Mouse (Mus musculus) MEL-GATA-1-ER (cell line): ENCODE results near the gene Ahnak.
"Not testable (repeated sequence)": the region's sequence is repeated elsewhere in the genome, so short reads cannot be mapped to it uniquely, and the experiment has no call there.

Experiments used
- DNase-seq: peaks from one replicate; pipeline ENCODE4 v3.0.0-alpha.2; 2012; ENCODE audit warnings: low read depth; ENCODE audit errors: extremely low read depth

Gene Ahnak

DNA sequence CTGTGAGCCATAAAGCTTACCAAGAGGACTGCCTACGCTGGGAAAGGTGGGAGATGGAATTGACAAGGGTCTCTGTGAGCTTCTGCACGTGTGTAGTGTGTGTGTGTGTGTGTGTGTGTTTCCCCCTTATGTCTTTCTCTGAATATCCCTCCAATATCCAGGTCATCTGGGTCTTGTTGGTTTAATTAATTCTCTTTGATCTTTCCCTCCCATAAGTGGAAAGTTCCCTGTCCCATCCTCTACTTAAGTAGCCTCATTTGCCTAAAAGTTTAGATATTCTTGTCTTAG is 4.5 kb downstream of the Ahnak start:
- DNase-seq: no peak

DNA sequence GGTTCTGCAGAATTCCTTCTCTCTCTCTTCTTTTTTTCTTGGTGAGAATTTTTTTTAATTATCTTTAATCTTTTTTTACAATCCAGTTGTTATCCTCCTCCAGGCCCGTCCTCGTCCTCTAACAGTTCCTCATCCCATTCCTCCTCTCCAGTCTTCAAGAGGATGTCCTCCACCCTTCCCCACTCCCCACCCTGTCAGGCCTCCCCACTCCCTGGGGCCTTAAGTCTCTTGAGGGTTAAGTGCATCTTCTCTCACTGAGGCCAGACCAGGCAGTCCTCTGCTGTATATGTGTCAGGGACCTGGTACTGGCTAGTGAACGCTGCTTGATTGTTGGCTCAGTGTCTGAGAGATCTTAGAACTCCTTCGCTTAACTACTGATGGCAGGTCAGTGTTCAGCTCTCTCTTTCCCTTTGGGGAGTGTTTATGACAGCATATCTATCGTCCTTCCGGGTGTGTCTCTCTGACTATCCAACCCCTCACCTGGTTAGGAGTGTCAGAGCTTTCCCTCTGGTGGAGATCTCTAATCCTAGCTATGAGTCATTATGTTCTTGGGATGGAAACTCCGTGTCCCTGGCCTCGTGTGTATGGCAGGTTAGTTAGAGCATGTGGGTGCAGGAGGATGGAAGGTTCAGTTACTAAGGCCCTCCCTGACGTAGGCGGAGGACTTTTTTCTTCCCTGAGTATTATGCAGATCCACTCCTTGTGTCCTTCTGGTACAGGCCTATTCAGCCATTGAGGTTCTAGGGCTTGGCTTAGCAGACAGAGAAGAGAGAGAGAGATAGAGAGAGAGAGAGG is 5.9 kb downstream of the Ahnak start:
- DNase-seq: no peak

DNA sequence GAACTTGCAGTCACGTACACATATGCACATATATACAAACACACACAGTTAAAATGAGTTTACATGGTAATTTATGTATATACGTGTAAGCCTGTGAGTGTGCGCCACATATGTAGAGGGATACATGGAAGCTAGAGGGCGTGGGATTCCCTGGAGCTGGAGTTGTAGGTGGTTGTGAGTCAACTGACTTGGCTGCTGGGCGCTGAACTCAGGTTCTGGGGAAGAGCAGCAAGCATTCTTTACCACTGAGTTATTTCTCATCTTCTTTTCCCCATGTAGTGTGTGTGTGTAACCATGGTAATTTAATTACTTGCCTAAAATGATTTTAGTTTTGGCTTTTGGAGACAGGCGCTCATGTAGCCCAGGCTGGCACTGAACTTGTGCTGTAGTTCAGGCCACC is 7.5 kb downstream of the Ahnak start:
- DNase-seq: no peak

DNA sequence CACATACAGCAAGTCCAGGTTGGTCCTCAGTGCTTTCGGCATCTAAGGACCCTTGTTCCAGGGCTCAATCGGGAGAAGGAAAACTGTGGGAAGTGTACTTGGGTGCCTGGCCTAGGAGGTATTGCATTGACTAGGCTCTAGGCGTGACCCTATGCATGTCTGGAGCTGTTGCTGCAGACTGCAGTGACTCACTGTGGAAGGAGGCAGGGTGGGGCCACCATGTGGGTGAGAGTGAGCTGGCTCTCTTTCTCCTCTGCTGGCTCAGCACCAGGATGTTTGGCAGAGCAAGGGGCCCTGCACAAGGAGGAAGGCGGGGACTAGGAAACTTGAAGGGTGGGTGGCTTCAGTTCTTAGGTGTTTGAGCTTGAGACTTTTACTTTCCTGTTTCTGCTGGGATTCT is 8.5 kb downstream of the Ahnak start:
- no peak for DNase-seq

DNA sequence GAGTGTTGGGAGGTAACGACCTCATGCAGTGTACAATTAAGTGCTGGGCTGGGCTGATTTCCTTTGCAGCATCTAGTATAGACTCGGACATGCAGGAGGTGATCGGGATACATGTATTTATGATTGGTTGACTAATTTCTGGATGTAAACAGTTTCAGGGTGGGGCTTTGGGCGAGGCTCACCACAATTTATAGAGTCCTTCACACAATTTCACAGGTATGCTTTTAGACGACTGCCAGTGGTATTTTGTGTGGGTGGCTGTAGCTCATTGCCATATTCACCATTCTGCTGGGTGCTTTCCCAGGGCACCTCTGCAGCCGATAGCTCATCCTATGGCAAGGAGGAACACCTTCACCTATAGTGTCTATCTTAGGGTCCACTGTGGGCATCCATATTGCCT is 9.5 kb downstream of the Ahnak start:
- no peak for DNase-seq

DNA sequence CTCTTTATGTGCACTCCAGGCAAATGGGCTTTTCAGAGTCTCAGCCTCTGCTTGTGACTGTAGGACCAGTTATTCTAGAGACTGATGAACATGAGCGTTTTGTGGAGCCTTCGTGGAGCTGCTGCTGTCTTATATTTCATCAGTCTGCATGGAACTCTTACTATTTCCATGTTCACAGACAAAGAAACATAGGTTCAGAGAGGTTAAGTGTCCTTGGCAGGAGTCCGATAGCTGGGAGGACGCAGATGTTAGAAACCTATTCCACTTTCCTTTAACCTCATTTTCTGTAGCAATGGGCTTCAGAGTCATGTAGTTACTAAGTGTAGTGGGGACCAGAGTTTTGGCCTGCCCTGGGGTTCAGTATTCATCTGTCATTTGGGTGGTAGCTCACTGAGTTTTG is 10.1 kb downstream of the Ahnak start:
- DNase-seq: no peak

DNA sequence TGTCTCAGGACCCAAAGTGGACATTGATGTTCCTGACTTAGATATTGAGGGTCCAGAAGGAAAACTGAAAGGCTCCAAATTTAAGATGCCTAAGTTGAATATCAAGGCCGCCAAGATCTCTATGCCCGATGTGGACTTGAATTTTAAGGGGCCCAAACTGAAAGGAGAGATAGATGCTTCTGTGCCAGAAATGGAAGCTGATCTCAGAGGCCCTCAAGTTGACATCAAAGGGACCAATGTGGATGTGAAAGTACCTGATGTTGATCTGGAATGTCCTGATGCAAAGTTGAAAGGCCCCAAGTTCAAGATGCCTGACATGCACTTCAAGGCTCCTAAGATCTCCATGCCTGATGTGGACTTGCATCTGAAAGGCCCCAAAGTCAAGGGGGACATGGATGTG is 17.8 kb downstream of the Ahnak start:
- not testable (repeated sequence) for DNase-seq

DNA sequence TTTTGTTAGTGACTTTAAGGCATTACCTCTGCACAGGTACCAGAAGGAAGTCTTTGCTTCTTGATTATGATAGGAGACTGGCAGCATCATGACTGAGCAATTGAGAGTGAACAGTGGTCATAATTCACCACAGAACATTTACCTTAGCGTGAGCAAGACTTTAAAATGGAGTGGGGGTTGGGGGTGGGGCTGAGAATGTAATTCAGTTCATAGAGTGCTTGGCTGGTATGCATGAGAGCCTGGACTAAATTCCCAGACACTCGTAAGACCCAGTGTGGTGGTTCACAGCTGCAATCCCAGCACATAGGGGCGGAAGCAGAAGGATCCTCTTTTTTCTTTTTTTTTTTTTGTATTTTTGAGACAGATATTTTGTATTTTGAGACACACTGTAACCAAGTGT is 30.2 kb downstream of the Ahnak start:
- DNase-seq: no peak

DNA sequence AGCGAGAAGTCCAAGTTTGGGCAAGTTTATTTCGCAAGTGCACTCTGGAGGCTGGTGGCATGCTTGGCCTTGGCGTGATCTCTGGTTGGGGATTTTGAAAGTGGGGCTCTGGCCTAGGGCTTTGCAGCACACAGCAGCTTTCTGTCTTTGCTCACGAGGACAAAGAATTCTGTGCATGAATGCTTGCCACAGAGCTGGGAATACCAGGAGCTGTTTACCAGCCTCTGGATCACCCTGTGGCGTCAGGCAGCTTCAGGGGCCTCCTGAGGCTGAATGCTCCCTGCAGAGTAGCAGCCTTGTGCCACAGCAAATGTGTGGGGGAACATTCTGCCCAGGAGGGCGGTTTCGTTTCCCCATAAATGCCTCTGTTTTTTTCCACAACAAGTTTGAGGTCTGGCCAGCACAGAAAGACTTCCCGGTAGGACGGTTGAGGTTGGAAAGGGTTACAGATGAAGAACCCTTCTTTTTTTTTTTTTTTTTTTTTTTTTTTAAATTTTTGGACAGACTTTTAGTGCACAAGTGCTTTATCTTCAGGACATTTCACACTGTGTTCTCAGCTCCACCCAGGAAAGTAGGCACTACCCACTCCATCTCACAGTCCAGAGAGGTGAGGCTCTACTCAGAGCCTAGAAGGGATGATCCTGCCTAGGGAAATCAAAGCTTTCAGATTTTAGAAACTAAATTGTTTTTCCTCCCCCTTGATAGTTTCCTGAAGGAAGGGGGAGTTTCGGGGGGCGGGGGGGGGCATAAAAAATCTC is 34.1 kb downstream of the Ahnak start:
- no peak for DNase-seq

DNA sequence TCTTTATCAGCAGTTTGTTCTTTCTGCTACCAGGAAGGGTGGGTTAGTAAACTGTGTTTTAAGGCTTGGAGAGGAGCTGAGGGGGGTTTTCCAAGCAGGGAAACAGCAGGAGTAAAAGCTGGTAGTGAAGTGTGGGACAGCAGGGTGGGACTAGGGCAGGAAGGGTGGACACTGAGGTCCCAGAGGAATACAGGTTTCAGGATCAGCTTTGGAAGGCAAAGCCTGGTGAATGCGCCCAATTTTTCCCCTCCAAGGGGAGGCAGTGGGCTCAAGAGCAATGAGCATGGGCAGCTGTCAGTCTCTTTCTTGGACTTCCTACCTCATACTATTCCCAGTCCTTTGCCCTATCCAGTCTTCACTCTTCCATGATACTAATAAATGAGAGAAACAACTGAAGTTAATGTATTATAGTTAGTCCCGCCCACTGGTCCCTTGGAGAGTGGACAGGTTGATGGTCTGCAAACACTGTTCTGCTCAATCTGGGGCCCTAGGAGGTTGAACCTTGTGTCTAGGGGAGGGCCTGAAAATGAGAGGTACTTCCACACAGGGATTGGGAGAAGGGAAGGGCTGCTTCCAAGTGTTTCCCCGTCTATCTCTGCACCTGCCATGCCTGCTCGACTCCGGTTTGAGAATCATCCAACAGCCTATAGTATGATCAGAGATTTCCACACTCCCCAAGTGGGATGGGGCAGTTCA is 36.6 kb downstream of the Ahnak start:
- DNase-seq: no peak

DNA sequence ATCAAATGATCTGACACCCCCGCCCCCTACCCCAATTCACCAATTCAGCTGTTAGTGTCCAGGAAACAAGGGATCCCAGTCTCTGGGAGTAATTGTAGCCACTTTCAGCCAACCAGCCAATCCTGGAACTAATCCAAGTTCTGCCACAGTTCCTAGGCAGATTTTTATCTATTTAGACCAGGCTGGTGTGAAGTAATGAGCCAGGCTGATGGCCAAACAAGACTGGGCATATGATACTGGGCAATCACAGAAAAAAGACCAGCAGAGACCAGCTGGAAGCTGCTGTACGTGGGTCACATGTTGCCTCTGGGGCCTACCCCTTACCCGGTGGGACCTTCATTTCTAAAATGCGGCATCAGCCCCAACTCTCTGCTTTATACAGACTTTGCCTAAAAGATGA is 37.5 kb downstream of the Ahnak start:
- DNase-seq: no peak

DNA sequence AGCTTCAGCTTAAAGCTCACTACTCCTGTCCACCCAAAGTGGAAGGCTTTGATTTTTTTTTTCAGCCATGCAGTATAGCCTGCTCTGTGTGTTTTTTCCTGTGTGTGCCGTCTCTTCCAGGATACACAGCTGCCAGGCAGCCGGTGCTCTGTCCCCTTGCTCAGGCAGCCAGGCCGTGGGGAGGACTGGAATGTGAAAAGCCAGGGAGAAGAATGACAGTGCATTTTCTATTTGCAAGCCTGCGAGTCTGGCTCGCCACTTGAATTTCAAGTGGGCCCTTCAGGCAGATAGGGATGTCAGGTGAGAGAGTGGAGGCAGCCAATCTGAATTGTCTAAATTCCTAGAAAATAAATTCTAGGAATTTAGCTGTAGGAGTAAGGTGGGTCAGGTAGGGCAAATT is 38.7 kb downstream of the Ahnak start:
- no peak for DNase-seq

DNA sequence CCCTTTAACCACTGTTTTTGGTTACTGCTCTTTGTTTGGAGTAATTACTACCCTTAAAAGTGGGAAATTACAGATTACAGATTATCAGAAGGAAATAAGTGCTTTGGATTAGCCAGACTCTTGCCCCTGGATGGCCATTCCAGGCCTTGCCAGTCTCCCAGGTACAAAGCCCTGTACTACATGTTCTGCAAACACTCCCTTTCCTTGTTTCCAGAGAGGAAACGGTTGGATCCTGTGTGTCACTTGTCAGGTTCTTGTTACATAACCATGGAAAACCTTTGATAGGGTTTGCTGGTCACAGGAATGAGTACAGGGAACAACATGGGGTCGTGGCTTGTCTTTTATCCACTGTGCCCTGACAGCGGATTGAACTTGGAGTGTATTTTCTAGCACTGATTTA is 39.3 kb downstream of the Ahnak start:
- DNase-seq: no peak

DNA sequence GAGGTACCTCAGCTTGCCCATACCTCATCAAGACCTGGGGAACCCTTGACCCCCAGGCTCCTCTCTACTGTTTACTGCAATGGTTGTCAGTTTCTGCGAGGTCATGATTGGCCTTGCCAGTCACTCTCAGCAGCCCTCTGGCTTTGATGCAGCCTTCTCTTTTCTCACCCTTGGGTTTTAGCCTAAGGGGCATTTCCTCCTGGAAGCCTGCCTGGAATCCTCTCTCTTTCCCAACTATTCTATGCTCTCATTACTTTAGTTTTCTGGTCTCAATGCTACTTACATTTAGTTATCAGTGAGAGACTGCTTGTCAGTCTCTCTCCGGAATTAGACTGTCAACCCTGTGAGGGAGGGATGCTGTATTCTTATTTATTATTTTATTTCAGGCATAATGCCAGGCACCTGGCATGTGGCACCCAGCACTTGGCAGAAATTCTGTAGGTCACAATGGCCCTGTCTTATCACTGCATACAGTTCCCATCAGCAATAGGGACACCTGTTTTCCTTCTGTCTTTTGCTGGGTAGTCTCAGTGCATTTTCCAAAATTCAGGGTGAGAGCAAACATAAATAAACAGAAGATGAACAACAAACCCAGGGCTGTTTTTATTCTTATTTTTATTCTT is 40.7 kb downstream of the Ahnak start:
- DNase-seq: no peak

DNA sequence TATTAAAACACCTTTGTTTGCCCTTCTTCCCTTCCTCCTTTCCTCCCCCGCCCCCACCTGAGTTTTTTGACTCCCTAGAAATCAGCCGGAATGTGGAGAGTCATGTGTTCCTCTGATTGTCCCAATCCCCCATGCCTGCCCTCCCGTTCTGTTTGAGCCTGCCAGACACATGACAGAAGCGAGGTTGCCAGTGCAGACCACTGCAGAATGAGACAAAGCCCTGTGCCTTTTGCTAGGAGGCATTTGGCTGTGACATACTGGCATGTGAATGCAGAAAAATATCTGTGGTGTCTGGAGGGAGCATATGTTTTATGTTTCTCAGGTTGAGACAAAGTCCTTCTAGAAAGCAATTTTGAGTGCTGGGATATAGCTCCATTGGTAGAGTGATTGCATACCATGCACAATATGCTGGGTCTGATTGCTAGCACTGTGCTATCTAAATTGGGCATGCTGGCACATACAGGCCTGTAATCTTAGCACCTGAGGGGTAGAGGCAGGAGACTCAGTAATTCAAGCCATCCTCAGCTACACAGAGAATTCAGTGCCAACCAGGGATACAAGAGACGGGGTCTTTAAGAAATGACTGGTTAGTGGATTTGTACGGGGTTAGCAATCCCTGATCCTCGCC is 43.5 kb downstream of the Ahnak start:
- DNase-seq: no peak

DNA sequence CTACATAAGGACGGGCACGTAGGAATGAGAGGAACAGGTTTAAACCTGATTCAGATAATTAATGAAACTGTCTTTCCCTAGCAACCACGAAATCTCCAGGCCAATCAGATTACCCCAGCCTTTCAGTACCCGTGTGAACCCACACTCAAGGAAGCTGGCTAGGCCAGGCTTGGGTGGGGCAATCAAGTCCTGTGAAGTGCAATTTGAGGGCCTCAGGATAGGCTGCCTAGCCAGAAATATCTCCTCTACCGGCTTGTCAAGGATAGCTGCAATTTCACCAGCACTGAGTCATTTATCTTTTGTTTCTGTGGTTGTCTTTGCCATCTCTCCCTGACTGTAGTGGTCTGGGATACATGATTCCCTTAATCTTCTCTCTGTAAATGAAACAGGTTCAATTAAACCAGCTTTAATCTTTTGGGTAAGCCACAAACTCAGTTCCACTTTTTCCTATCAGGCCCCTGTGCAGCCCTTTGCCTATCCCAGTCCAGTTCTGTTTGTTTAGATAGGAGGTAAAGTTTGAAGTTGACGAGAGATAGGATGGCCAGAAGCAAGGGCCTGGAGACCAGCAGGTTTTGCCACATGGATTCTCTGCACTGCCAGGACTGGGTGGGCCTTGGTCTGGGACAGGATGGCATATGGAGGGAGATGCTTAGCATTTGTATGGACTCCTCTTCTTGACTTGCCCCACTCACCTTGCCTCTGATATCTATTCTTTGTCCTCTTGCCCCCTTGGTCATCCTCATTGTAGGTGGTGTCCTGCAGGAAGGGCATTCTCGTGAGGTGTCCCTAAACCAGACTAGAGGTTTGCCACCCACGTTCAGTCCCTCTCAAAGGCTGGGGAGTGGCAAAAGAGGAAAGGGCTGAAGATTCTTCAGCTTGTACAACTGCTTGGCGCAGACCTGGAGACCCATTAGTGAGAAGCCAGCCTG is 44.6 kb downstream of the Ahnak start:
- peak; percentile 97 for DNase-seq

DNA sequence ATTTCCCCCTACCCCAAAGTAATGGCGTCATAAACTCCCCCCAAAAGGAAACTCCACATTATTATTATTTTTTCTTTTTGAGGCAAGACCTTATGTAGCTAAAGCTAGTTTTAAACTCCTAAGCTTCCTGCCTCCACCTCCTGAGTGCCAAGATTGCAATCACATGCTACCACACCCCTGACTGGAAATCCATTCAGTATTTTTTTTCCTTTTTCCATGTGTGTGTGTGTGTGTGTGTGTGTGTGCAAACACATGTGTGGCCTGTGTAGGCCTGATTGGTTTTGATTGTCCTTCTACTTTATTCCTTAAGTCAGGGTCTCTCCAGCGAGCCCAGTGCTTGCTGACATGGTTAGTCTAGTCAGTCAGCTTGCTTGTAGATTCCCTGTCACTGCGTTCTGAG is 45.4 kb downstream of the Ahnak start:
- DNase-seq: no peak

DNA sequence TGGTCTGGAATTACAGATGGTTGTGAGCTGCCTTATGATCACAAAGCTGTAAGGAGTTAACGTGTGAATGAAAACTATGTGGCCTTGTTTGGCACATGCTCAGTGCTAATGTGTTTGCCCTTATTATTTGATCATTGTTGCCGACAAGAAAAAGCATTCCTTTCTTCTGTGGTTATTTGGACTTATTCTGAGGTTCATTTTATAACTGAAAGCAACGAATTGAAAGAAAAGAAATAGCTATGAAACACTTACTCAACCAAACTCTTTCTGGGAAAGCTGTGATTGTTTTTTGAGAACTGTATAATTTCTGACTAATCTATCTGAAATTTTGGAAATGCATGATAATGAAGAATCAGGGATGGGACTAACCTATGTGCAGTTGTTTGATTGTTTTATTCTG is 46.0 kb downstream of the Ahnak start:
- no peak for DNase-seq

DNA sequence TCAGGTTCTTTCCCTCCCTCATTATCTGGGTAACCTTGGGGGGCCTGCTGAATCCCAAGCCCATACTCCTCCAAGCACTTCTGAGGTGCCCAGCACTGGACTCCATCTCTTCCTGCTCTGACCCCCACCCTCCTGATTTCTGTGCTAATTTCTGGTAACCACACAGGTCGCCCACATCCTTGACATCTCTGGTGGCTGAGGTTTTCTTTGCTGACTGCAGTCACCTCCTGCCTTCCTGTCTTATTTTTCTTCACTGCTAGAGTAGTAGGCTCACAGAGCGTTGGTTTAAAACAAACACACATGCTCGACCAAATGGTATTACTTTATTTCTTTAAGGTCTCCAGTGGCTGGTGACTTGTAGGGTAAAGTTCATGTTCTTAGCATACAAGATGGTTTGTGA is 49.1 kb downstream of the Ahnak start:
- DNase-seq: no peak

DNA sequence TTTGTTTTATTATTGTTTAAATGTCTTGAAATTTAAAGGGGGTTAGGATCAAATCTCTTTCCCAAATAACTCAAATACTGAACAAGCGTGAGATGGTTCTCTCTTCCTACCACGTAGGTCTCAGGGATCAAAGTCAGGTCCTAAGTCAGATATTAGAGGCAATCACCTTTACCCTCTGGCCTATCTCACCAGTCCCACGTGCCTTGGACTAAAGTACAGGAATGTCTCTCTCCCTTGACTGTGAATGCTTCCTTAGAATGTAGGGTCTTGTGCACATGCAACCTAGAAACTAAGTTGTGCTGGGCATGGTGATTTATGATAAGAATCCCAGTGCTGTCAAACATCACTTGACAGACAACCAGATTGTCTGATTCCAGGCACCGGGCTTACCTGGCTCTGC is 50.2 kb downstream of the Ahnak start:
- DNase-seq: no peak

DNA sequence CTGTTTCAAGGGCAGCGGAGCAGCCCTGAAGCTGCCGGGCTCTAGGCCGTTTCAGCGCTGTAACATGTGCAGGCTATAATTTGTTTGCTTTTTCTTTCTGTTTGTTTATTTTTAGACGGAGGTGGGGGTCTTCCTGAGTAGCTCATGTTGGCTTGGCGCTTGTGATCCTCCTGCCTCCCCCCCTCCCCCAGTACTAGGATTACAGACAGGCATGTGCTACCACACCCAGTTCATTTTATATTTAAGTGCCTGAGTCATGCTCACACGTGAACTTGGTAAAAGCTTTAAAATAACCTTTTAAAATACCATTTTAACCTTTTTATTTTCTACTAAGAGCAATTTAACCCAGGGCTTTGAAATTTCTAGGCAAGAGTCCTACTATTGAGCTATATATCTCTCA is 50.8 kb downstream of the Ahnak start:
- no peak for DNase-seq
